Mouse (Mus musculus) stomach, postnatal 0 days (tissue): Measurements from ENCODE around the gene Fbxl4.

ENCODE experiments used
- CTCF ChIP-seq: IDR thresholded peaks from 2 replicates; pipeline ENCODE4 v1.5.1; 2016; ENCODE audit warnings: antibody characterized with exemption, low read depth, mild to moderate bottlenecking, moderate library complexity
- EP300 ChIP-seq: optimal IDR thresholded peaks from 2 replicates; pipeline ENCODE3; 2016; ENCODE audit warnings: antibody characterized with exemption

- TF ChIP-seq EP300 = no peak
- no peak for TF ChIP-seq CTCF
These were observed 1.1 kb downstream of the Fbxl4 start for GRCm38 (mm10) chr4:22358487-22358886.
